Mouse (Mus musculus): Measurements from ENCODE around the gene Tbp. TPM values are rescaled to one million over a fixed set of nuclear protein-coding genes. Genes with fewer than 3 reads are reported as not detected.
A peak's percentile ranks its signal among the peaks of the same experiment; 100 is the strongest.
"Not testable (repeated sequence)": the region's sequence is repeated elsewhere in the genome, so short reads cannot be mapped to it uniquely, and the experiment has no call there.

The Tbp gene
- polyA plus RNA-seq, 1 experiment from 2014 or later = 76.7 TPM

DNA sequence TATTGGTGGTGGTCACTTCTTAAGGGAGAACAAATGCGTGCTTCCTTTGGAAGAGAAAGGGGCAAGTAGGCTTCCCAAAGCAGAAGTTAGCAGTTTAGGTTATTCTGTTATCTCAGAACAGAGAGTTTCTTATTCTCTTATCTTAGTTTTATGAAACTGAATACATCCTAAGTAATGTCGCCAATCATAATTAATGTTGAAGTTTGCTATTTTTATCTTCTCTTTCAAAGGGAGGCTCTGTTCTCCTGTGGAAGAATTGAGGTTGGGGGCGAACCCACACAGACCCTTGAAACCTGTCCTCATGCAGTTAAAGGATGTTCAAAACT lies 28.1 kb downstream of the Tbp start:
- WGBS = 63% methylated on average over 3 of the region's 3 CpGs
- Histone ChIP-seq H3K9me3 (ENCODE audit: control insufficient read depth, low read length) (no peaks in the 10 kb centered on the region), H3K27ac (ENCODE audit: low read depth, low read length) (no peak overlapping the region), H3K4me2 (replicated peaks; ENCODE audit: low read depth, low read length) (peak overlapping the region; percentile 62), H3K4me3 (ENCODE audit: low read depth, low read length) (peak overlapping the region; percentile 89), H3K9ac (ENCODE audit: low read depth, low read length) (peak overlapping the region; percentile 78; the same call in 1 of the 2 replicates), H3K27me3 (ENCODE audit: control insufficient read depth, insufficient read depth, low read length) (no peaks in the 10 kb centered on the region), H3K4me1 (replicated peaks; ENCODE audit: control insufficient read depth, insufficient read depth, low read length) (0 out of 2 replicates have a peak, but pooled peaks cover 2% of the 10 kb centered on the region), H3K36me3 (ENCODE audit: control insufficient read depth, insufficient read depth, low read length) (no peaks in the 10 kb centered on the region)
- DNase-seq (ENCODE audit: low spot score) (no peak), ATAC-seq (ENCODE audit: low FRiP score) (no peak)

DNA sequence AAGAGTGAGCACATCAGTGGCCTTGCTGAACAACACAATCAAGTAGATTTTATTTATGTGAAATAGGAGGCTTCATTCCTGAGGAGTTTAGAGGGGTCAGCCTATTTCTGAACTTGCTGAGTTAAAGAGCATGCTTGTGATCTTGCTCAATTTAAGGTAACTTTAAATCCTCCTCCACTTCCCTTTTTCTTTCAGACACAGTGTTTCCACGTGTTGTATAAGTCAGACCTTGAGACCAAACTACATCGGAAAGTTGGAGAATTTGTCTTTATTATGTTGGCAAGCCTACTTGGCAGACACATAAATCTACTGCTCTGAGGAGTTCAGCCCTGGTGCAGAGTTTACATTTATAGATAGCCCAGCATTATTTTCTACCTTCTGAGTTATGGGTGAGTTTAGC lies 29.2 kb downstream of the Tbp start:
- ATAC-seq (ENCODE audit: low FRiP score) = no peak
- no peak for DNase-seq (ENCODE audit: low spot score)
- Histone ChIP-seq H3K9ac (ENCODE audit: low read depth, low read length) (no peak overlapping the region), H3K4me2 (replicated peaks; ENCODE audit: low read depth, low read length) (no peak overlapping the region), H3K4me1 (replicated peaks; ENCODE audit: control insufficient read depth, insufficient read depth, low read length) (0 out of 2 replicates have a peak, but pooled peaks cover 2% of the 10 kb centered on the region), H3K27me3 (ENCODE audit: control insufficient read depth, insufficient read depth, low read length) (no peaks in the 10 kb centered on the region), H3K36me3 (ENCODE audit: control insufficient read depth, insufficient read depth, low read length) (no peaks in the 10 kb centered on the region), H3K4me3 (ENCODE audit: low read depth, low read length) (no peak overlapping the region), H3K9me3 (ENCODE audit: control insufficient read depth, low read length) (no peaks in the 10 kb centered on the region), H3K27ac (ENCODE audit: low read depth, low read length) (no peak overlapping the region)
- 96% methylated on average over 2 of the region's 2 CpGs for WGBS

DNA sequence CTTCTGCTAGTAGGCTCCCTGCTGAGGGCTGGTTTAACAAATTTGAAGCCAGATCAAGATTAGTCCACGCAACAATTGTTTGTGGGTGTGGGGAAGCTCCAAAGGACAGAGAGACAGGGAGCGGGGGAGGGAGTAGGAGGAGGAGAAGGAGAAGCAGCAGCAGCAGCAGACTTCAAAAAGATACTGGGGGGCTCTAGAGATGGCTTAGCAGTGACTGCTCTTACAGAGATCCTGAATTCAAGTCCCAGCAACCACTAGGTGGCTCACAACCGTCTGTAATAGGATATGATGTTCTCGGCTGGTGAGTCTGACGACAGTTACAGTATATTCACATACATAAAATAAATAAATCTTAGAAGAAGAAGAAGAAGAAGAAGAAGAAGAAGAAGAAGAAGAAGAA lies 30.5 kb downstream of the Tbp start:
- no peaks in the 10 kb centered on the region for H3K9me3 ChIP-seq (ENCODE audit: control insufficient read depth, low read length)
- DNase-seq (ENCODE audit: low spot score) = peak; percentile 58
- 8% methylated on average over 5 of the region's 5 CpGs for WGBS
- H3K36me3 ChIP-seq (ENCODE audit: control insufficient read depth, insufficient read depth, low read length) = no peaks in the 10 kb centered on the region
- no peak overlapping the region for H3K4me3 ChIP-seq (ENCODE audit: low read depth, low read length)
- H3K9ac ChIP-seq (ENCODE audit: low read depth, low read length) = no peak overlapping the region
- H3K27me3 ChIP-seq (ENCODE audit: control insufficient read depth, insufficient read depth, low read length) = no peaks in the 10 kb centered on the region
- 0 out of 2 replicates have a peak, but pooled peaks cover 2% of the 10 kb centered on the region for H3K4me1 ChIP-seq (replicated peaks; ENCODE audit: control insufficient read depth, insufficient read depth, low read length)
- no peak overlapping the region for H3K4me2 ChIP-seq (replicated peaks; ENCODE audit: low read depth, low read length)
- no peak overlapping the region for H3K27ac ChIP-seq (ENCODE audit: low read depth, low read length)
- no peak for ATAC-seq (ENCODE audit: low FRiP score)

DNA sequence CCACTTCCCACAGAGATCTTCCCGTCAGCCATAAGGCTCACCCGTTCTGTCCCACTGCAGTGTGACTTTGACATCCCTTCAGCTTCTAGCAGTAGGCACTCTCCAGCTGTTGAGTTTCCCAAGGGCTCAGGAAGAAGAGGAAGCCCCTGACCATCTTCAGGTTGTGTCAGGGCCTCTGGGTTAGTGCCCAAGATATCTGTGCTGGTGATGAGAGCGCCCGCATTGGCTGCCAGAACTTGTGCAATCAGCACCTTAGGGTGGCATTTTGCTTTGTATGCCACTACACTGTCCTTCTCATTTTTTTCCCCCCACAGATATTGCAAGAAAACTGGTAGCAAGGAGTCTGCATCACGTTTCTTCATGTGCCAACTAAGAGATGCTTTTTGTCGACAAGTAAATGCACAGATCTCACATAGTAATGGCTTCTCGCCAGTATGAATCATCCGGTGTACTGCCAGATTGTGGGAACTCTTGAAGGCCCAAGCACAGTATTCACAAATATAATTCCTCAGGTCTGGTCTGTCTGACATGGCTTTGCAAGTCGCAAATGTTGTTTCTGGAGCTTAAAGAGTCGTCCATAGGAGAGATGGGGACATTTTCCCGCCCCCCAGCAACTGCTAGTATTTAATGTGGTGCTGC lies 35.6 kb downstream of the Tbp start:
- H3K9me3 ChIP-seq (ENCODE audit: control insufficient read depth, low read length) = no peaks in the 10 kb centered on the region
- no peak overlapping the region for H3K4me2 ChIP-seq (replicated peaks; ENCODE audit: low read depth, low read length)
- WGBS = 70% methylated on average over 11 of the region's 11 CpGs
- no peak overlapping the region for H3K4me3 ChIP-seq (ENCODE audit: low read depth, low read length)
- DNase-seq (ENCODE audit: low spot score) (no peak), ATAC-seq (ENCODE audit: low FRiP score) (no peak)
- H3K9ac ChIP-seq (ENCODE audit: low read depth, low read length) = no peak overlapping the region
- H3K27ac ChIP-seq (ENCODE audit: low read depth, low read length) = no peak overlapping the region
- no peaks in the 10 kb centered on the region for H3K4me1 ChIP-seq (replicated peaks; ENCODE audit: control insufficient read depth, insufficient read depth, low read length)
- H3K27me3 ChIP-seq (ENCODE audit: control insufficient read depth, insufficient read depth, low read length) = peaks cover 7% of the 10 kb centered on the region; the same call in 1 of the 2 replicates
- no peaks in the 10 kb centered on the region for H3K36me3 ChIP-seq (ENCODE audit: control insufficient read depth, insufficient read depth, low read length)

DNA sequence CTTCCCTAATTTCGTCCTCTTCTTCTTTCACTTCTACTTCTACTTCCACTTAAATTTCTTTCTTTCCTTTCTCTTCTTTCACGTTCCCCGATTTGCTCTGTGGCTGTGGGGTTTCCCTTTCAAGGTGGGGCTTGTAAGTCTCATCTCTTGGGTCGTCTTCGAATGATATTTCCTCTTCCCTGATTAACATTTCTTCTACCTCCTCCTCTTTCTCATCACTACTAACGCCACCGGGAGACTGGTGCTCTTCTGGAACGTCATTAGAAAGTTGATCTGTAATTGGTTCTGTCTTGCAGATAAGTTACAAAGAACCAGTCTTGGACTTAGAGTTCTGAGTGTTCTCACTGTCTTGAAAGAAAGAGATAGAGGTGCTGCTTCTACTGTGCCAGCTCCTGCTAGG lies 36.3 kb downstream of the Tbp start:
- Histone ChIP-seq H3K9ac (ENCODE audit: low read depth, low read length) (0 out of 2 replicates have a peak overlapping the region, but pooled peaks have one; percentile 50), H3K4me3 (ENCODE audit: low read depth, low read length) (peak overlapping the region; percentile 49), H3K4me1 (replicated peaks; ENCODE audit: control insufficient read depth, insufficient read depth, low read length) (no peaks in the 10 kb centered on the region), H3K9me3 (ENCODE audit: control insufficient read depth, low read length) (no peaks in the 10 kb centered on the region), H3K4me2 (replicated peaks; ENCODE audit: low read depth, low read length) (peak overlapping the region; percentile 86), H3K27ac (ENCODE audit: low read depth, low read length) (no peak overlapping the region), H3K27me3 (ENCODE audit: control insufficient read depth, insufficient read depth, low read length) (peaks cover 7% of the 10 kb centered on the region; the same call in 1 of the 2 replicates), H3K36me3 (ENCODE audit: control insufficient read depth, insufficient read depth, low read length) (no peaks in the 10 kb centered on the region)
- WGBS = 23% methylated on average over 8 of the region's 8 CpGs
- ATAC-seq (ENCODE audit: low FRiP score) (0 out of 2 replicates have a peak, but pooled peaks have one; percentile 14), DNase-seq (ENCODE audit: low spot score) (peak; percentile 38)

DNA sequence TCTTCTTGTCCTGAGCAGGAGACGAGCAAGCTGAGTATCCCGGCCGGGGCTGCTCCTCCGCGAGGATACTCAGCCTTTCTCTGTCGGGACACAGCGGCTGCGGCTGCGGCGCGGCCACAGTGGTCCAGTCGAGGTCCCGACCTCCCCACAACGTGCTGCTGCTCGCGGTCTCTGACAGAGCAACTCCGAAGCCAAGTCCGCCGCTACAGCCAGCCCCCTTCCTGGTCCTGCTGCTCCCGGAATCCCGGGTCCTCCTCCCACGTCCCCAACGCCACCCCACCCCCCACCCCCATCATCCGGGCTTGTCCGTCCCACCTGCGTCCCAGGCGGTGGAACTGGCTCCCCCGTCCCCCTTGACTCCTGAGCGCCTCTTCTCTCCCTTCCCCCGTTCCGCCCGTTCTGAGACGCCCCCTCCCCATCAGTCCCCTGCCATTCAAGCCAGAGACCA lies 36.8 kb downstream of the Tbp start:
- Histone ChIP-seq H3K4me3 (ENCODE audit: low read depth, low read length) (peak overlapping the region; percentile 49), H3K9me3 (ENCODE audit: control insufficient read depth, low read length) (no peaks in the 10 kb centered on the region), H3K4me1 (replicated peaks; ENCODE audit: control insufficient read depth, insufficient read depth, low read length) (no peaks in the 10 kb centered on the region), H3K36me3 (ENCODE audit: control insufficient read depth, insufficient read depth, low read length) (no peaks in the 10 kb centered on the region), H3K27ac (ENCODE audit: low read depth, low read length) (no peak overlapping the region), H3K4me2 (replicated peaks; ENCODE audit: low read depth, low read length) (peak overlapping the region; percentile 86), H3K9ac (ENCODE audit: low read depth, low read length) (peak overlapping the region; percentile 50; the same call in 1 of the 2 replicates), H3K27me3 (ENCODE audit: control insufficient read depth, insufficient read depth, low read length) (peaks cover 7% of the 10 kb centered on the region; the same call in 1 of the 2 replicates)
- WGBS = 0% methylated on average over 32 of the region's 33 CpGs
- DNase-seq (ENCODE audit: low spot score) (peak; percentile 58), ATAC-seq (ENCODE audit: low FRiP score) (peak; percentile 77)

DNA sequence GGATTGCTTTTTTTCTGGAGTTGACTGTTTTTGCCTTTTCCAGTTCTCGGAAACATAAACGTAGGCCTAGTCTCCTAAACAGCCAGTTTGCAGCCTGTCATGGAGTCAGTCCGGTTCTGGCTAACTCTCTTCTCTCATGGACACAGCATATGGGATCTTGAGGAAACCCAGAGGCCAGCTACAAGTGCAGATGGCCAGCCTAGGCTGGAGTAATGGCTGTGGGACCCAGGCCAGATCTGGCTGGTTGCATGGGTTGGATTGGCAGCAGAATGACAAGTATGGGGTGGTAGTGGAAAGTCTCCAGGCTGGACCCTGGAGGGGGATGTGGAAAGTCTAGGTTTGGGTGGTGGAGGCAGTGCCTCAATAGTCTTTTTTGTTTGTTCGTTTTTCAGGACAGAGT lies 40.6 kb downstream of the Tbp start:
- Histone ChIP-seq H3K27me3 (ENCODE audit: control insufficient read depth, insufficient read depth, low read length) (peaks cover 7% of the 10 kb centered on the region; the same call in 1 of the 2 replicates), H3K9me3 (ENCODE audit: control insufficient read depth, low read length) (no peaks in the 10 kb centered on the region), H3K4me2 (replicated peaks; ENCODE audit: low read depth, low read length) (no peak overlapping the region), H3K4me3 (ENCODE audit: low read depth, low read length) (no peak overlapping the region), H3K4me1 (replicated peaks; ENCODE audit: control insufficient read depth, insufficient read depth, low read length) (no peaks in the 10 kb centered on the region), H3K27ac (ENCODE audit: low read depth, low read length) (no peak overlapping the region), H3K36me3 (ENCODE audit: control insufficient read depth, insufficient read depth, low read length) (no peaks in the 10 kb centered on the region), H3K9ac (ENCODE audit: low read depth, low read length) (no peak overlapping the region)
- WGBS = 82% methylated on average over 4 of the region's 4 CpGs
- DNase-seq (ENCODE audit: low spot score) (no peak), ATAC-seq (ENCODE audit: low FRiP score) (no peak)

DNA sequence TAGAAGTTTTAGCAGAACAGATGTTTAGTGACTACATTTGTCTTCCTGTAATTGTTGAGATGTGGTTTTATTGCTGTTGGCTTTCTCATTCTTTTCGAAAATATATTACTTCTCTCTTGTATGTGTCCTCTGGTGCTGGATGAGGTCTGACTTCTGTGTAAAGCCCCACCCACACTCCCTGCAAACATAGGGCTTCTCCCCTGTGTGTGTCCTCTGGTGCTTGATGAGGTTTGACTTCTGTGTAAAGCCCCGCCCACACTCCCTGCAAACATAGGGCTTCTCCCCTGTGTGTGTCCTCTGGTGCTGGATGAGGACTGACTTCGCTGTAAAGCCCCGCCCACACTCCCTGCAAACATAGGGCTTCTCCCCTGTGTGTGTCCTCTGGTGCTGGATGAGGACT lies 44.2 kb downstream of the Tbp start:
- ATAC-seq (ENCODE audit: low FRiP score); H3K4me1 ChIP-seq (replicated peaks; ENCODE audit: control insufficient read depth, insufficient read depth, low read length); DNase-seq (ENCODE audit: low spot score); H3K9ac ChIP-seq (ENCODE audit: low read depth, low read length); H3K4me2 ChIP-seq (replicated peaks; ENCODE audit: low read depth, low read length); H3K4me3 ChIP-seq (ENCODE audit: low read depth, low read length); H3K27me3 ChIP-seq (ENCODE audit: control insufficient read depth, insufficient read depth, low read length); H3K9me3 ChIP-seq (ENCODE audit: control insufficient read depth, low read length); H3K27ac ChIP-seq (ENCODE audit: low read depth, low read length); H3K36me3 ChIP-seq (ENCODE audit: control insufficient read depth, insufficient read depth, low read length): not testable (repeated sequence)
- whole genome bisulfite sequencing = 80% methylated on average over 2 of the region's 4 CpGs

DNA sequence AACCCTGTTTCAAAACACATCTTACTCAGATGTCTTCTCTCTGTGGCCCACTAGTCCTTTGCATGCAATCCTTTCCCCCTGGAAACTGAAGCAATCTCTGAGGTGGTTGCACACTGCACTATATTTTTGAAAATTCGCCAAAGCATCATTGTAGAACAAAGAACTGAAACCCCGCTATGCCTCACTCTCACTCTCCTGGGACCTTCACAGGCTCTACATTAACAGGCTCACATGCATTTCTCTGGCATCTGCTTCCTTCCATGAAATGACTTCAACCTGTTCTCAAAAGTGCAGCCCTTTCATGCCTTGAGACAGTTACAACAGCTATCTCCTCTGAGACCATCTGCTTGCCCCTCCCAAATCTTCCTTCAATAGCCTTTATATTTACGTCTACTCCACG lies 46.8 kb downstream of the Tbp start:
- H3K9me3 ChIP-seq (ENCODE audit: control insufficient read depth, low read length) = no peaks in the 10 kb centered on the region
- H3K4me2 ChIP-seq (replicated peaks; ENCODE audit: low read depth, low read length) = no peak overlapping the region
- H3K27me3 ChIP-seq (ENCODE audit: control insufficient read depth, insufficient read depth, low read length) = no peaks in the 10 kb centered on the region
- no peak overlapping the region for H3K4me3 ChIP-seq (ENCODE audit: low read depth, low read length)
- ATAC-seq (ENCODE audit: low FRiP score) = no peak
- H3K9ac ChIP-seq (ENCODE audit: low read depth, low read length) = no peak overlapping the region
- DNase-seq (ENCODE audit: low spot score) = no peak
- H3K27ac ChIP-seq (ENCODE audit: low read depth, low read length) = no peak overlapping the region
- 79% methylated on average over 4 of the region's 4 CpGs for WGBS
- no peaks in the 10 kb centered on the region for H3K4me1 ChIP-seq (replicated peaks; ENCODE audit: control insufficient read depth, insufficient read depth, low read length)
- H3K36me3 ChIP-seq (ENCODE audit: control insufficient read depth, insufficient read depth, low read length) = no peaks in the 10 kb centered on the region

Measured in hindbrain, embryonic 11.5 days (tissue).